Mouse (Mus musculus): ENCODE data around the gene Selenoi.

DNA sequence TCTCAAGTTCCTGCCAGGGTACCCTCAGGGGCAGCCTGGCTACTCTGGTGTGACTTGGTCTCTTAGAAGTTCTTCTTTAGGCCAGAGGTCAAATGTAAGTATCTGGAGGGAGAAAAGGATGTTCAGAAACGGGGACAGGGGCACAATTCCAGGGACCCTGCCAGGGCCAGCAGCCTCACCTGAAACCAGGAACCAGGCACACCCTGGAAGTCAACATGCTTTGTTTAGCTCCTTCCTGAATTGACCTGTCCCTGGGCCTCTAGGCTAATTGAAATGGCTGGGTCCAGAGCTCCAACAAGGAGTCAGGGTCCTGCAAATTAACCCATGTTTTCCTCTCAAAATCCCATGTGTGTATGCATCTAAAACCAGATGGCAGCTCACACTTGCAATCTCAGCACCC lies 27.9 kb upstream of the Selenoi start:
- TF ChIP-seq CTCF (IDR thresholded peaks at IDR 0.05 in 2 of 3, conservative IDR thresholded peaks at IDR 0.05 in 1 of 3; ENCODE audit: control insufficient read depth in 1 of 3, insufficient read depth in 1 of 3, low read depth in 2 of 3, low read length in 3 of 3, poor library complexity in 1 of 3, severe bottlenecking in 1 of 3) (no peak), POLR2A (IDR thresholded peaks at IDR 0.05; ENCODE audit: control insufficient read depth in 1 of 2, insufficient read depth in 1 of 2, low read depth in 1 of 2, low read length in 2 of 2, poor library complexity in 1 of 2) (no peak), ZNF384 (IDR thresholded peaks at IDR 0.05; ENCODE audit: low read depth, low read length) (no peak), E2F4 (IDR thresholded peaks at IDR 0.05; ENCODE audit: borderline replicate concordance, low read depth, low read length) (no peak), GABPA (IDR thresholded peaks at IDR 0.05; ENCODE audit: low read depth, low read length) (no peak), MXI1 (IDR thresholded peaks at IDR 0.05; ENCODE audit: low read depth, low read length) (no peak), ZKSCAN1 (IDR thresholded peaks at IDR 0.05; ENCODE audit: low read depth, low read length) (no peak), EP300 (IDR thresholded peaks at IDR 0.05; ENCODE audit: low read depth in 1 of 2, low read length in 2 of 2) (no peak), ELF1 (IDR thresholded peaks at IDR 0.05; ENCODE audit: low read depth, low read length) (no peak)

Measured in MEL (cell line).